Mouse (Mus musculus) small intestine, adult 2 months (tissue): ENCODE measurements around the gene Csnk1g1.

Experiments used
- CTCF ChIP-seq: fragments of 200-500 bp; IDR thresholded peaks from 2 replicates; pipeline ENCODE4 v1.5.1; 2012; ENCODE audit warnings: low read depth, mild to moderate bottlenecking, control low read depth, inconsistent platforms, low read length, moderate library complexity, mixed read lengths; ENCODE audit not compliant: insufficient replicate concordance, insufficient read length; ENCODE audit errors: extremely low read depth
- POLR2A ChIP-seq: fragments of 200-500 bp; IDR thresholded peaks from 2 replicates; pipeline ENCODE4 v1.6.1; 2012; ENCODE audit warnings: low read depth, mild to moderate bottlenecking, control low read depth, inconsistent platforms, low read length, moderate library complexity

- TF ChIP-seq CTCF, result no peak
- TF ChIP-seq POLR2A, result no peak
These were observed 78.3 kb downstream of the Csnk1g1 start for GRCm38 (mm10) chr9:65987021-65987420.
